Mouse (Mus musculus) lung, adult 2 months (tissue): Measurements from ENCODE around the gene Rnf169. TPM values are rescaled to one million over a fixed set of nuclear protein-coding genes. Genes with fewer than 3 reads are reported as not detected.

ENCODE experiments used
- DNase-seq: peaks from one replicate; pipeline ENCODE4 v3.0.0; 2022
- H3K4me1 ChIP-seq: fragments of 200-500 bp; 2 replicates; pipeline ENCODE4 v1.6.1; 2011; ENCODE audit warnings: low read length; ENCODE audit not compliant: control insufficient read depth, insufficient read depth
- H3K4me3 ChIP-seq: fragments of 200-500 bp; replicated peaks from 2 replicates; pipeline ENCODE3; 2011; ENCODE audit warnings: low read depth, mild to moderate bottlenecking, control low read depth, low read length; ENCODE audit errors: extremely low read depth
- CTCF ChIP-seq: fragments of 200-500 bp; IDR thresholded peaks from 2 replicates; pipeline ENCODE4 v1.5.1; 2011; ENCODE audit warnings: mild to moderate bottlenecking, low read length, control low read depth; ENCODE audit not compliant: insufficient read depth
- POLR2A ChIP-seq: fragments of 200-500 bp; IDR thresholded peaks from 2 replicates; pipeline ENCODE4 v1.6.1; 2011; ENCODE audit warnings: low read depth, mild to moderate bottlenecking, control low read depth, low read length, borderline replicate concordance; ENCODE audit errors: extremely low read depth
- WGBS: fragments of 180-500 bp; shearing (Covaris S2); methylation state at CpG from one replicate; pipeline ENCODE4 v1.1.7; 2018; 5-methylcytosine and 5-hydroxymethylcytosine counted together
- polyA plus RNA-seq: library from polyadenylated mRNA; depleted of rRNA; stranded (reverse); fragments of >200 nt; gene quantifications from 2 replicates; pipeline ENCODE4 v1.2.3, GENCODE M21; 2012

Gene Rnf169
- polyA plus RNA-seq, 1 experiment, result 6.0 TPM

GRCm38 (mm10) chr7:99919971-99920370 lies 60.3 kb downstream of the Rnf169 start:
- no peak for DNase-seq
- TF ChIP-seq CTCF, result no peak
- TF ChIP-seq POLR2A, result no peak
- H3K4me1 ChIP-seq, result peaks cover 10% of the 10 kb centered on the region; the same call in 1 of the 2 replicates
- WGBS, result 75% methylated on average over 6 of the region's 6 CpGs
- H3K4me3 ChIP-seq, result no peak overlapping the region

- H3K4me3 ChIP-seq, result no peak overlapping the region
- DNase-seq, result no peak
- TF ChIP-seq POLR2A (no peak), CTCF (no peak)
- peaks cover 10% of the 10 kb centered on the region; the same call in 1 of the 2 replicates for H3K4me1 ChIP-seq
- 91% methylated on average over 2 of the region's 2 CpGs for WGBS
Observed at GRCm38 (mm10) chr7:99919164-99919563, 61.1 kb downstream of the Rnf169 start.

DNA sequence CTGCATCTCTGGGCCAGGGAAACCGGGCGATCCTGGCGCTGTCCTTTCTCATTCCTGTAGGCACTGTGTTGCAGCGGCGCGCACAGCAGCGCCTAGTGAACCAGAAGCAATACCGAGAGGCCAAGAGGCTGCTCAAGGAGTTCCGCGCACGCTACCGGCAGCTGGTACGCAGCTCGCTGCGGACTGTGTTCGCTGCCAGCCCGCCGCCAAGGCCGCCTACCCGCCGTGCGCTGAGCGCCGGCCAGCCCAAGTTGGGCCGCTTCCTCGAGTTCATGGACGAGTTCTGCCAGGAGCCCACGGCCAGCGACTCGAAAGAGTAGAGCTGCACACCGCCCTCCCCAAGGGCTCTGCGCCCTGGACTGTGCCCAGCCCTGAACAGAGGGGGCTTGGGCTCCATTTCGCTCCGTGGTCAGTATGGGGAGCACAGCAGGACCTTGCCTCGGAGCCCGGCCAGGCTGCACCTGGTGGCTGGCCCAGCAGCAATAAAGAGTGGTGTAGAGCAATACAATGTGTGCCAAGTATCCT lies 62.9 kb downstream of the Rnf169 start:
- no peak for TF ChIP-seq CTCF
- no peak for TF ChIP-seq POLR2A
- H3K4me1 ChIP-seq, result peaks cover 10% of the 10 kb centered on the region; the same call in 1 of the 2 replicates
- WGBS, result 2% methylated on average over 36 of the region's 36 CpGs

GRCm38 (mm10) chr7:99916741-99917319 lies 63.4 kb downstream of the Rnf169 start:
- WGBS, result 6% methylated on average over 22 of the region's 22 CpGs
- H3K4me1 ChIP-seq, result peaks cover 10% of the 10 kb centered on the region; the same call in 1 of the 2 replicates
- peak; percentile 37 for DNase-seq
- peak overlapping the region; percentile 30 for H3K4me3 ChIP-seq
- TF ChIP-seq POLR2A, result 0 out of 2 replicates have a peak, but pooled peaks have one; percentile 9
- TF ChIP-seq CTCF, result peak; percentile 58

More for the DNA sequence above, 62.9 kb downstream of the Rnf169 start:
- peak; percentile 17 for DNase-seq
- peak overlapping the region; percentile 30 for H3K4me3 ChIP-seq

DNA sequence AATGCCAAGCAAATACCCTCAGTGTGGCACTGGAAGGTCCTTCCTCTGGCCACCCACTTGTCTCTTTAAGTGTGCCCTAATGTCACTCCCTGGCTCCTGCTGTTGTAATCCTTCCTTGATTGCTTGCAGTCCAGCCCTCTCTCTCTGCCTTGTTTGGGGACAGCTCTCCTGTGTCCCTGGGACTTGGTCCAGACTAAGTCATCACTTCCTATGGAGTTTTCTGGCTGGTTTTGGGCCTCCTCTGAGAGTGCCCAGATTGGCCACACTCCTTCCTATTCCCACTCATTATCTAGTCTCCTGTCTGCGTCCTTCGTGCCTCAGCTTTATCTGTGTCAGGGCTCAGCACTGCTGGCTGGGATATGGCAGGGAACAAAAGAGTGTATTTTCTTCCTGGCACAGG lies 64.7 kb downstream of the Rnf169 start:
- no peak overlapping the region for H3K4me3 ChIP-seq
- WGBS, result 65% methylated on average over 2 of the region's 2 CpGs
- no peak for TF ChIP-seq CTCF
- no peak for TF ChIP-seq POLR2A
- DNase-seq, result no peak
- H3K4me1 ChIP-seq, result peaks cover 10% of the 10 kb centered on the region; the same call in 1 of the 2 replicates

GRCm38 (mm10) chr7:99914316-99914715 lies 65.9 kb downstream of the Rnf169 start:
- Histone ChIP-seq H3K4me1 (peaks cover 10% of the 10 kb centered on the region; the same call in 1 of the 2 replicates), H3K4me3 (no peak overlapping the region)
- TF ChIP-seq POLR2A (no peak), CTCF (no peak)
- no peak for DNase-seq
- WGBS, result 77% methylated on average over 10 of the region's 10 CpGs

DNA sequence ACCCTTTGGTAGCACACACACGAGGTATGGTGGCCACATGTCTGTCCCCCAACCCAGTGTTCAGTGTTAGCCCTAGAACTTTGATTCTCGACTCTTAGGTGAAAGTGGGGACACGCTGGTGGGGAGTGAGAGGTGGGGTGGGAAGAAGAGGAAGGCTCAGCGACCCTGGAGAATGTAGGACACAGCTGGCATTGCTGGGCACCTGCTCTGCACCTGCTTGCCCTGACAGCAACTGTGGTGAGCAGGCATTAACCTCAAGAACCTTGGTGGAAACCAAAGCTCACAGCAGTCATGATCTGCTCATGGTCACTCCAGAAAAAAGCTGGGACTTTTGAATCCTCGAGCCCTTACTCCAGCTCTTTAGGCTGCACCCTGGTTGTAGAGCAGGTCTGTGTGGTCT lies 69.2 kb downstream of the Rnf169 start:
- DNase-seq, result no peak
- Histone ChIP-seq H3K4me1 (no peaks in the 10 kb centered on the region), H3K4me3 (no peak overlapping the region)
- TF ChIP-seq POLR2A (no peak), CTCF (no peak)
- WGBS, result 71% methylated on average over 5 of the region's 5 CpGs

DNA sequence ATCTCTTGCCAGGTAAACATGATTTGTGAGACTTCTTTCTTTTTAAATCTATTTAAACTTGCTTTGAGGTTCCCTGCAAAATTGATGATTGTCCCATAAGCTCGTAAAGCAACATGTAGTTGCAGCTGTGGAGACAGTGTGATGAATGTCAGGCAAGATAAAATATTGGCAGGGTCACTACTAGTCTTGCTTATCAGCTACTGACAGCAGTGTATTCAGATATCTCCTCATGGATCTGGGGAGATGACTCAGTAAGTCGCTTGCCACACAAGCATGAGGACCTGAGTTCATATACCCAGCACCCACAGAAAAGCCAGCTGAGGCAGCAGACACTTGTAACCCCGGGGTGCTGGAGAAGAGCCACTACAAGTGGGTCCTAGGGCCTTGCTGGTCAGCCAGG lies 72.8 kb downstream of the Rnf169 start:
- no peak overlapping the region for H3K4me3 ChIP-seq
- TF ChIP-seq POLR2A (no peak), CTCF (no peak)
- H3K4me1 ChIP-seq, result no peaks in the 10 kb centered on the region
- 52% methylated on average over 3 of the region's 3 CpGs for WGBS
- no peak for DNase-seq

DNA sequence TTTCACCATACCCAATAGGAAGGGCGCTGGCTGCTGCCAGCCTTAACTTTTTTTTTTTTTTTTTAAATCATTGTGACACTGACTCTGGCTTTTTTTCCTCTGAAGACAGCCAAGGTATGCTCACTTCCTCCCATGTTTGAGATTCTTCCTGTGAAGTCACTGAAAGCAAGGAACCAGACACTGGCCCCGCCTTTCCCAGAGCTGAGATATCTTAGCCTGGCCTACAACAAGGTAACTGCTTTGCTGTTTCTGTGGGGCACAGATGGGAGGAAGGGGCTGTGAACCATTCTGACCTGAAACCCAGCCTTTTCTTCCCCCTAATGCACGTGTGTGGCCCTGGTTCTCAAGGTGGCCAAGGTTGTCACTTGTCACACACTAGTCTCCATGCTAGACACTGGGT lies 73.9 kb downstream of the Rnf169 start:
- WGBS, result 69% methylated on average over 3 of the region's 3 CpGs
- H3K4me3 ChIP-seq, result no peak overlapping the region
- no peak for TF ChIP-seq CTCF
- no peak for TF ChIP-seq POLR2A
- no peak for DNase-seq
- no peaks in the 10 kb centered on the region for H3K4me1 ChIP-seq

GRCm38 (mm10) chr7:99904421-99905005 lies 75.7 kb downstream of the Rnf169 start:
- WGBS, result 37% methylated on average over 3 of the region's 3 CpGs
- TF ChIP-seq CTCF, result no peak
- no peak for TF ChIP-seq POLR2A
- Histone ChIP-seq H3K4me1 (no peaks in the 10 kb centered on the region), H3K4me3 (no peak overlapping the region)
- DNase-seq, result no peak
